Mouse (Mus musculus) limb, embryonic 12.5 days (tissue): ENCODE data around the gene Aldh1a7. TPM values are rescaled to one million over a fixed set of nuclear protein-coding genes. Genes with fewer than 3 reads are reported as not detected.
"Not testable (repeated sequence)": the region's sequence is repeated elsewhere in the genome, so short reads cannot be mapped to it uniquely, and the experiment has no call there.

Source experiments
- ATAC-seq: fragments of 200-750 bp; cut with Nextera tagmentation; 2 replicates; pipeline ENCODE4 v1.8.0; 2017; ENCODE audit warnings: low read depth, moderate TSS enrichment; ENCODE audit not compliant: insufficient number of reproducible peaks, insufficient read depth, low FRiP score, low TSS enrichment
- H3K27ac ChIP-seq: fragments of 300-500 bp; sonication (generic); 2 replicates; pipeline ENCODE4 v1.5.1; 2016; ENCODE audit warnings: mild to moderate bottlenecking, moderate library complexity
- H3K27me3 ChIP-seq: fragments of 300-500 bp; sonication (generic); 2 replicates; pipeline ENCODE4 v1.6.1; 2016; ENCODE audit warnings: mild to moderate bottlenecking, moderate library complexity
- H3K36me3 ChIP-seq: fragments of 300-500 bp; sonication (generic); 2 replicates; pipeline ENCODE4 v1.6.1; 2016; ENCODE audit warnings: mild to moderate bottlenecking, moderate library complexity
- H3K4me1 ChIP-seq: fragments of 300-500 bp; sonication (generic); replicated peaks from 2 replicates; pipeline ENCODE4 v1.6.1; 2016
- H3K4me2 ChIP-seq: fragments of 300-500 bp; sonication (generic); 2 replicates; pipeline ENCODE4 v1.6.1; 2016; ENCODE audit warnings: mild to moderate bottlenecking, moderate library complexity
- H3K4me3 ChIP-seq: fragments of 300-500 bp; sonication (generic); replicated peaks from 2 replicates; pipeline ENCODE4 v1.5.1; 2016; ENCODE audit warnings: mild to moderate bottlenecking
- H3K9ac ChIP-seq: fragments of 300-500 bp; sonication (generic); replicated peaks from 2 replicates; pipeline ENCODE4 v1.6.1; 2016; ENCODE audit warnings: mild to moderate bottlenecking, moderate library complexity
- H3K9me3 ChIP-seq: fragments of 300-500 bp; sonication (generic); 2 replicates; pipeline ENCODE4 v1.6.1; 2016; ENCODE audit warnings: mild to moderate bottlenecking, moderate library complexity
- WGBS: fragments of 180-500 bp; shearing (Covaris S2); methylation state at CpG from one replicate; pipeline ENCODE4 v1.1.7; 2016; 5-methylcytosine and 5-hydroxymethylcytosine counted together
- polyA plus RNA-seq: library from polyadenylated mRNA; unstranded; fragments of >200 nt; fragmentation: Nextera tagmentation; extraction: Ambion mirVana; gene quantifications from 2 replicates; pipeline ENCODE4 v1.2.1, GENCODE M21; 2016

Aldh1a7 gene
- polyA plus RNA-seq, 1 experiment from 2014 or later = 0.68 TPM

DNA sequence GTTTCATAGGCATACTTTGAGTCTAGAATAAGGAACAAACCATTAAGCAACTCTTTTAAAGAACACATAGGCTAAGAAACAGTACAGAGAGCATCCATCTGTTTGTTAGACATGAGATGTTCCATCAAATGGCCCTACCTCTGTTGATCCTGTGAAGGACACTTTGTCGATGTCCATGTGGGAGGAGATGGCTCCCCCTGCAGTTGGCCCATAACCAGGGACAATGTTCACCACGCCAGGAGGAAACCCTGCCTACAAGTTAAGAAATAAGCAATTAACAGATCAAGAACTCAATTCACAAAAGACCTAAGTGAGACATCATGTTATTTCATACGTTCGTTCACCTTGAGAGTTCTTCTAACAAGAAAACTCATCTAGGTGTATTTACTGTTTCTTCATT, 12.8 kb downstream of the Aldh1a7 start:
- Histone ChIP-seq H3K4me3 (no peak overlapping the region), H3K9me3 (no peaks in the 10 kb centered on the region), H3K9ac (no peak overlapping the region), H3K36me3 (no peaks in the 10 kb centered on the region), H3K4me2 (no peak overlapping the region), H3K4me1 (no peaks in the 10 kb centered on the region), H3K27me3 (no peaks in the 10 kb centered on the region), H3K27ac (no peak overlapping the region)
- WGBS = 85% methylated on average over 4 of the region's 4 CpGs
- ATAC-seq = no peak

DNA sequence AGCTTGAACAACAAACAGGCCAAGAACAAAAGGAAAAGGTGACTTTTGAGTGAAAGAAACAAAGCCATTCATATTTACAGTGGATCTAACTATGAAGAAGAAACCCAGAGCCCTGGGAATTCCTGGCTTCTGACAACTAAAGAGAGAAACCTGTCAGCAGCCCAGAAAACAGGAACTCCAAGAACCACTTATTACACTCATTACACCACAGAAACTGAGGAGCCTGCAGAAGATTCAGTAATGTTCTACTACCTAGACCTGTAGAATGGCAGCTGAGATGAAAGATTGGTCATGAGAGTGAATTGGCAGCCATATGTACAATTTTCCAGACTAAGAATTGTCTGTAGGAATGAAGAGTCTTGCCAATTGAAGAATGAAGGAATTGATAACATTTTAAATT, 20.2 kb downstream of the Aldh1a7 start:
- H3K4me2 ChIP-seq = no peak overlapping the region
- H3K4me1 ChIP-seq = no peaks in the 10 kb centered on the region
- H3K9ac ChIP-seq = no peak overlapping the region
- no peak for ATAC-seq
- H3K9me3 ChIP-seq = no peaks in the 10 kb centered on the region
- no peaks in the 10 kb centered on the region for H3K27me3 ChIP-seq
- no peaks in the 10 kb centered on the region for H3K36me3 ChIP-seq
- H3K27ac ChIP-seq = no peak overlapping the region
- H3K4me3 ChIP-seq = no peak overlapping the region

DNA sequence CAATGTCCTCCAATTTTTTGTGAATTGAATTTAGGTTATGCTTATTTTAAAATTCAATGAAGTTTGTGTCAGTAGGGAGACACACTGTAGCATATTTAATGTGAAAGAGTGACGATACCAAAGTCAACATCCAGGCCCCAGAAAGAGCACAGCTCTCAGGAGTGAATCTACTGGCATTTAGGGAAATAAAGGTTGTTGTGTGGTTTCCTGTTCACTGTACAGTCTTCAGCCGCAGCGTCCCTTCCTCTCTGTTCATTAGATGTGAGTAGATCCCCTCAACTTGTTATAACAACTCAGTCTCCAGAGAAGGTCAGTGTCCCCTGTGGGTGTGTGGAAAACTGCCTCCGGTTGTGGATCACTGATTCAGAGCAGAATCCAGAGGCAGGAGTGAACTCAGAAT, 20.6 kb downstream of the Aldh1a7 start:
- Histone ChIP-seq H3K9ac (no peak overlapping the region), H3K36me3 (no peaks in the 10 kb centered on the region), H3K27me3 (no peaks in the 10 kb centered on the region), H3K4me2 (no peak overlapping the region), H3K4me1 (no peaks in the 10 kb centered on the region), H3K4me3 (no peak overlapping the region), H3K27ac (no peak overlapping the region), H3K9me3 (no peaks in the 10 kb centered on the region)
- no peak for ATAC-seq
- WGBS = 88% methylated on average over 4 of the region's 4 CpGs

DNA sequence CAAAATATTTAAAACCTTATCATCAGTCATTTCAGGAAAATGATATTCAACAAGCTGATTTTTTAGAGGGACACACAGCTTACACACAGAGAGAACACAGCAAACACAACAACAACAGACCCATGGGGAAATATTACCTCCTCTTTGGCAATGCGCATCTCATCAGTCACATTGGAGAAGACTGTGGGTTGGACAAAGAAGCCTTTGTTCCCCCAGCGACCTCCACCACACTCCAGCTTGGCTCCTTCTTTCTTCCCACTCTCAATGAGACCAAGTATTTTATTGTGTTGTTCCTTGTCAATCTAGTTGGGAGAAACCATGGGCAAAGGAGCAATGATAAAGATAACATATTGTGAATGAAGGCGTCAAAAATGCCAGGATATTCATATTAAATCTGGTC, 25.3 kb downstream of the Aldh1a7 start:
- H3K9me3 ChIP-seq = no peaks in the 10 kb centered on the region
- H3K36me3 ChIP-seq = no peaks in the 10 kb centered on the region
- H3K9ac ChIP-seq = no peak overlapping the region
- no peak overlapping the region for H3K4me2 ChIP-seq
- no peak overlapping the region for H3K4me3 ChIP-seq
- no peak for ATAC-seq
- H3K27ac ChIP-seq = no peak overlapping the region
- H3K27me3 ChIP-seq = no peaks in the 10 kb centered on the region
- 74% methylated on average over 3 of the region's 3 CpGs for WGBS
- no peaks in the 10 kb centered on the region for H3K4me1 ChIP-seq

DNA sequence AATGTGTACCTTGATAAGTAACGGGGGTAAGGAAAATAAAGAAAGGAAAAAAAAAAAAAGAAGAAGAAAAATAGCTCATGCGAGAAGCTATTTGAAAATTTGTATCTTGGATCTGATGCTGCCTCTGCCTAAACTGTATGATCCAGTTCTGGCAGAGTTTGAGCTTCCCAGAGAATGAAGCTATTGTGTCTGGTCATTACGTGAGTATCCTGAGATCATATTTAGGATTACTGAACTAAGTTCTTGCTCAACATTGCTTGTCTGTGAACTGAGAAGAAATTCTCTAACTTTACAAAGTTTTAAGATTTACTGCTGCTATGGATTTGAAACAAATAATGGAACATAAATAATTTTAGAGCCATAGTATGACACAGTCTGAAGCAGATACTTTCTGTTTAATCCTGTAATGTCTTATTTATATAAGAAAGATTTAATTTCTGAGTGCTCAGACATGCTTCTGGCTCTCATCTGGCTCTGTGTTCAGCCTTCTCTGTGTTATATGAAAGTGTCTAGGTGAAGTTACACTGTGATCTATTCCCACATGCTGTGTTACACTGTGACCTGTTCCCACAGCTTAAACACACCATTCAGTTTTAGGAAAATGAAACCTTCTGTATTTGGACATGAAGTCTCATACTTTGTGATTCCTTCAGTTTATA, 49.5 kb downstream of the Aldh1a7 start:
- no peaks in the 10 kb centered on the region for H3K4me1 ChIP-seq
- 89% methylated on average over 3 of the region's 3 CpGs for WGBS
- H3K27me3 ChIP-seq = no peaks in the 10 kb centered on the region
- no peak overlapping the region for H3K4me2 ChIP-seq
- no peak overlapping the region for H3K4me3 ChIP-seq
- H3K27ac ChIP-seq = no peak overlapping the region
- H3K9ac ChIP-seq = no peak overlapping the region
- H3K36me3 ChIP-seq = no peaks in the 10 kb centered on the region
- no peaks in the 10 kb centered on the region for H3K9me3 ChIP-seq
- no peak for ATAC-seq

DNA sequence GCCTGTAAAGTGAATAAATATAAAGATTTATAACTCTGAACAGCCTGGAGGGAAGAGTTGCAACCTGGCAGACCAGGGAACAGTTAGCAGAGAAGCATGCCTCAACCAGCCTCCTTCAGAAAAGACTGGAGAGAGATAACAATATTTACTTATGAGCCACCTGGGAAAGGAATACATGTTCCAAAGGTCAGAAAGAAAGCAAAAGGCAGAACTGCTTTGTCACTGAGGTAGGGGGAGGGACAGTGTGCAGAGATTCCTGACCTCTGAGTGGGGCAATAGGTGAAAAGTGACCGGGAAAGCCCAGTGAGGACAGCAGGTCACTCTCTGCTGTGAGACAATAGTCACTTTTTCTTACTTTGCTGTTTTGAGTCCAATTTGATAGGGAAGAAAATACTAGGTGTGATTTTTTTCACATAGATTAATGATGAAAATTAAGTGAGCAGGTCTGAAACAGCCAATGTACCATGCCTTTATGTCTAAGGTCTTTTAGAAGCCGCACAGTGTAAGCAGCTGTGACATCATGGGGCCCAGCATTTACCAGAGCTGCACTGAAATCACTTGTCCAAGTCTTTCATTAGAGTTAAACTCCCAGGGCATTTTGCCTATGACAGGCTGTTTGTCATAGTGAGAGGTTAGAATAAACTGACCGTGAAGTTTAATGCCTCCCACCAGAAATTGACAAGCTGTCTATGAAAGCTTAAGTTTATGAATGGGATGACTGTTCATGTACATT, 73.1 kb downstream of the Aldh1a7 start:
- H3K9me3 ChIP-seq = no peaks in the 10 kb centered on the region
- no peak overlapping the region for H3K4me2 ChIP-seq
- ATAC-seq = no peak
- WGBS = 70% methylated on average over 3 of the region's 3 CpGs
- no peaks in the 10 kb centered on the region for H3K36me3 ChIP-seq
- H3K9ac ChIP-seq = no peak overlapping the region
- no peaks in the 10 kb centered on the region for H3K27me3 ChIP-seq
- H3K27ac ChIP-seq = no peak overlapping the region
- H3K4me1 ChIP-seq = 0 out of 2 replicates have a peak, but pooled peaks cover 4% of the 10 kb centered on the region
- H3K4me3 ChIP-seq = no peak overlapping the region

DNA sequence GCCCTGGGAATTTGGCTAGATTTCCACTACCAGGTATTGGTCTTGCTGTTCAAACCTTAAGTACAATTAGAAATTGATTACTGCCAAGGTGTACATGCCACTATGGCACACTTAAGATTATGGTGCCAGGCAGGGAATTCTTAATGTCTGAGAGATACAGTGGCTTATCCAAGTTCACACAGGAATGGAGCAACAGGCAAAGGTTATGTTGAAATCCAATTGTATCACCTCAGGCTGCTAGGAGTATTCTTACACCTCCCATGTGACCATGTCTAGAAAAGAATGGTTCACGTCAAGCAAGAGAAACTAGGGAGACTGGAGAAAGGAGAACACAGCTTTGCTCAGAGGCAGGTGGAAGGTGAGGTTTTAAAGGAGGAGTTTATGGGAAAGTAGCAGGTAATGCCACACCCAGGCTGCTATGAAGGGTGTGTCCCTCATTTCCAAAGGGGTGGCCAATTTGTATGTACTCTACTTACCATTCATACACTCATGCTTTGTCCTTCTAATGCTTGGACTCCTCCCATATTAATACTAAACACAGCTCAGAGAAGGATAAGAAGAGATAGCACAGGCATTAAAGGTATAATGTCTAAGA, 74.2 kb downstream of the Aldh1a7 start:
- Histone ChIP-seq H3K4me2 (no peak overlapping the region), H3K9me3 (no peaks in the 10 kb centered on the region), H3K4me1 (0 out of 2 replicates have a peak, but pooled peaks cover 4% of the 10 kb centered on the region), H3K27me3 (no peaks in the 10 kb centered on the region), H3K27ac (no peak overlapping the region), H3K36me3 (no peaks in the 10 kb centered on the region), H3K9ac (no peak overlapping the region), H3K4me3 (no peak overlapping the region)
- ATAC-seq = no peak
- WGBS = 76% methylated on average over 1 of the region's 1 CpGs

DNA sequence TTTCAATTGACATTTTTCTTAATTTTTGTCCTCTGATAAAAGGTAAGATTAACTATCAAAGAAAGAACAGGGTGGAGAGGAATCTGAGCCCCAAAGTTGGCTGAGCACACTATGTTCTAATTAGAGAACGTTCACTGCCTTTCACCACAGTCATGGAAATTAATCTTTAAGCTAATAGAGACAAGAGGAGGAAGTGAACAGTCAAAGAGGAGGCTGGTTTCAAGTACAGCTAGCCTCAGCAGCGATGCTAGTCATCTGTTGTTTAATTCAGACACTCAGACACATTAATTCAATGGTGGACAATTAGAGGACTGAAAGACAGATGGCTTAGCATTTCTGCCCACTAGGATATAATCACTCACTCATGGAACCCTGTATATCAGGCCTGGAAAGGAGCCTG, 77.4 kb downstream of the Aldh1a7 start:
- ATAC-seq = no peak
- WGBS = 34% methylated on average over 2 of the region's 2 CpGs
- no peaks in the 10 kb centered on the region for H3K36me3 ChIP-seq
- H3K4me3 ChIP-seq = no peak overlapping the region
- H3K27ac ChIP-seq = no peak overlapping the region
- H3K4me1 ChIP-seq = 0 out of 2 replicates have a peak, but pooled peaks cover 4% of the 10 kb centered on the region
- H3K27me3 ChIP-seq = no peaks in the 10 kb centered on the region
- no peaks in the 10 kb centered on the region for H3K9me3 ChIP-seq
- H3K9ac ChIP-seq = no peak overlapping the region
- no peak overlapping the region for H3K4me2 ChIP-seq

DNA sequence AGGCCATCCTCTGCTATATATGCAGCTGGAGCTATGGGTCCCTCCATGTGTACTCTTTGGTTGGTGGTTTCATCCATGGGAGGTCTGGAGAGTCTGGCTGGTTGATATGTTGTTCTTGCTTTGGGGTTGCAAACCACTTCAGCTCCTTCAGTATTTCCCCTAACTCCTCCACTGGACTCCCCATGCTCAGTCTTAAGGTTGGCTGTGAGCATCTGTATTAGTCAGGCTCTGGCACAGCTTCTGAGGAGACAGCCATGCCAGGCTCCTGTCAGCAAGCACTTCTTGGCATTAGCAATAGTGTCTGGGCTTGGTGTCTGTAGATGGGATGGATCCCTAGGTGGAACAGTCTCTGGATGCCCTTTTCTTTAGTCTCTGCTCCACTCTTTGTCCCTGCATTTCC, 79.9 kb downstream of the Aldh1a7 start:
- H3K4me3 ChIP-seq, ATAC-seq, H3K36me3 ChIP-seq, H3K9ac ChIP-seq, H3K4me1 ChIP-seq, H3K9me3 ChIP-seq, H3K27me3 ChIP-seq, H3K27ac ChIP-seq, H3K4me2 ChIP-seq: not testable (repeated sequence)

DNA sequence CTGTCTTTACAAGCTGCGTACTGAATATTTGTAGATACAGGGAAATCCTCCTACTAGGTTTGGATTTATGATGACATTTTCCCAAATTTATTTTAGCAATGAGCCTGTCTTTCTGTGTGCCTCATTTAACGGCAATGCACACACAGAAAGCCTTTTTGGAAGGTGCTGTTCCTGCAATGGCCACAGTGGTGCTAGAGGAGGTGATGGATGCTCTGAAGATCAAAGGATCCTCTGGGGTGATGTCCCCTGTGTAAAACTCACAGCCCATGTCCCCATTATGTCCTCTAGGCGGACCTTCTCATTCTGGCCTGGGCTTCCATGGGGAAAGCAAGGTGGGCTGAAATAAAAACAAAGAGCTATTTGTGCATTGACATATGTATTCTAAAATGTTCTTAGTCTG, 83.0 kb downstream of the Aldh1a7 start:
- H3K9me3 ChIP-seq = no peaks in the 10 kb centered on the region
- H3K9ac ChIP-seq = no peak overlapping the region
- 56% methylated on average over 3 of the region's 3 CpGs for WGBS
- no peaks in the 10 kb centered on the region for H3K4me1 ChIP-seq
- no peaks in the 10 kb centered on the region for H3K27me3 ChIP-seq
- no peak overlapping the region for H3K4me2 ChIP-seq
- H3K27ac ChIP-seq = no peak overlapping the region
- ATAC-seq = no peak
- H3K4me3 ChIP-seq = no peak overlapping the region
- no peaks in the 10 kb centered on the region for H3K36me3 ChIP-seq
